7 mouse cellular contexts compared by ENCODE assay signal in genomic region chr11:3182707-3183106, GRCm38 (mm10). TPM values are rescaled to one million over a fixed set of nuclear protein-coding genes. Genes with fewer than 3 reads are reported as not detected.
DNase-seq lines count a peak whose midpoint lies in the region; TF ChIP-seq lines count a peak whose summit lies in the region.
"Not testable (repeated sequence)": the region's sequence is repeated elsewhere in the genome, so short reads cannot be mapped to it uniquely, and the experiment has no call there.

No protein-coding gene starts in this region.

- TF ChIP-seq POLR2A in kidney, adult 2 months (IDR thresholded peaks at IDR 0.05; ENCODE audit: low read depth, low read length), result not testable (repeated sequence)

- H3K4me1 ChIP-seq in kidney, adult 2 months (ENCODE audit: control insufficient read depth, insufficient read depth, low read length), result not testable (repeated sequence)

- not testable (repeated sequence) for H3K36me3 ChIP-seq in kidney, adult 2 months (ENCODE audit: control insufficient read depth, insufficient read depth, low read length)

- H3K27me3 ChIP-seq in kidney, adult 2 months (replicated peaks; ENCODE audit: control insufficient read depth, insufficient read depth, low read length), result not testable (repeated sequence)

- TF ChIP-seq CTCF in kidney, adult 2 months (conservative IDR thresholded peaks at IDR 0.05; ENCODE audit: insufficient read depth, insufficient read length, low read depth, low read length), result not testable (repeated sequence)

- not testable (repeated sequence) for H3K27ac ChIP-seq in kidney, adult 2 months (ENCODE audit: insufficient read depth, low read depth, low read length)

- not testable (repeated sequence) for H3K4me3 ChIP-seq in kidney, adult 2 months (ENCODE audit: insufficient read depth, low read depth, low read length)

- 91% methylated on average over 1 of the region's 1 CpGs for WGBS in kidney, adult 2 months

- DNase-seq in CD8-positive naive resting alpha-beta T cell, adult 2 months (ENCODE audit: low read depth in 2 of 2, low spot score in 2 of 2), result peak; percentile 24 to 28
- peak; percentile 12 for DNase-seq in cerebellum, adult 8-10 months
- peak; percentile 31 to 32 for DNase-seq in gastrocnemius, postnatal 4 days (ENCODE audit: low spot score in 2 of 2)
- peak; percentile 17 for DNase-seq in kidney, adult 2 months
- peak; percentile 16 for DNase-seq in lung, postnatal 14 days
- DNase-seq in testis, postnatal 10 days (ENCODE audit: low spot score), result peak; percentile 52
- DNase-seq in urinary bladder, postnatal 25 days (ENCODE audit: low spot score), result peak; percentile 25

RNA-seq across cellular contexts. Expression of gene Sfi1, which starts 10.6 kb away (rescaled TPM):
- 10 to 100 TPM; 39.0 to 41.7 TPM for total RNA-seq in gastrocnemius, postnatal 4 days (2021)
- polyA plus RNA-seq in kidney, adult 2 months (2012; rRNA removed), result 17.3 and 19.4 TPM in 2 replicates

RNA-seq across cellular contexts. Expression of gene Eif4enif1, which starts 19.5 kb away (rescaled TPM):
- total RNA-seq in gastrocnemius, postnatal 4 days (2021), result 10 to 100 TPM; 45.8 to 53.6 TPM
- polyA plus RNA-seq in kidney, adult 2 months (2012; rRNA removed), result 32.0 and 32.8 TPM in 2 replicates
